In genomic region chr2:35529086-35529485, GRCm38 (mm10) we compare ENCODE assay signal across 8 mouse cellular contexts.
"Had no signal": no experiment of that assay in that cellular context is flagged by ENCODE, and none has a peak within 500 bp of the region (broad histone marks: within the 10 kb centered on the region; RNA-seq: fewer than 3 reads in every experiment).

No protein-coding gene starts in this region.

- DNase-seq: kidney, adult 9 months; kidney, postnatal 4 days; lung, adult 2 months; lung, postnatal 36 days; retina, postnatal 1 day; thymus, postnatal 25 days had no signal

- ATAC-seq: lung, postnatal 0 days; midbrain, embryonic 16.5 days had no signal
